Mouse (Mus musculus) hindbrain, embryonic 13.5 days (tissue): ENCODE data around the gene Rassf4. TPM values are rescaled to one million over a fixed set of nuclear protein-coding genes. Genes with fewer than 3 reads are reported as not detected.

Source experiments
- microRNA-seq: library from miRNA; unstranded; fragments of <30 nt; microRNA quantifications from one replicate; pipeline ENCODE4, GENCODE M21; 2016
- polyA plus RNA-seq: library from polyadenylated mRNA; unstranded; fragments of >200 nt; fragmentation: Nextera tagmentation; extraction: Ambion mirVana; gene quantifications from 2 replicates; pipeline ENCODE4 v1.2.1, GENCODE M21; 2015

Gene Rassf4
- polyA plus RNA-seq, 1 experiment from 2014 or later = 33.3 TPM

Small RNA genes within 50 kb of the gene (microRNA-seq; reads per million reads assigned to microRNA genes)
- gene Mir7043 = not detected

Other genes with a start within 250 kb of the Rassf4 start
- gene Alox5, start 212.8 kb downstream of the Rassf4 start, polyA plus RNA-seq = 0.57 and 0.73 TPM in 2 replicates
- not detected in 2 replicates for gene Olfr211, start 184.9 kb downstream of the Rassf4 start, polyA plus RNA-seq
- gene Olfr212, start 167.4 kb downstream of the Rassf4 start, polyA plus RNA-seq = not detected in 2 replicates
- gene Olfr213, start 135.5 kb downstream of the Rassf4 start, polyA plus RNA-seq = not detected in 2 replicates
- 0.39 and 0.44 TPM in 2 replicates for gene Gm5580, start 122.8 kb downstream of the Rassf4 start, polyA plus RNA-seq
- not detected in 2 replicates for gene Olfr214, start 119.7 kb downstream of the Rassf4 start, polyA plus RNA-seq
- gene Olfr215, start 89.8 kb downstream of the Rassf4 start, polyA plus RNA-seq = not detected in 2 replicates
- 181 and 187 TPM in 2 replicates for gene Zfp422, start 45.0 kb downstream of the Rassf4 start, polyA plus RNA-seq
- 8.0 and 9.2 TPM in 2 replicates for gene Depp1, start 23.3 kb downstream of the Rassf4 start, polyA plus RNA-seq
- 1.0 and 1.9 TPM in 2 replicates for gene Tmem72, start 43.0 kb upstream of the Rassf4 start, polyA plus RNA-seq